Mouse (Mus musculus): Measurements from ENCODE around the gene Megf11. TPM values are rescaled to one million over a fixed set of nuclear protein-coding genes. Genes with fewer than 3 reads are reported as not detected.
"Not testable (repeated sequence)": the region's sequence is repeated elsewhere in the genome, so short reads cannot be mapped to it uniquely, and the experiment has no call there.

The Megf11 gene
- total and polyA plus RNA-seq, 3 experiments, result 0.33 to 0.38 TPM; not detected in 1

DNA sequence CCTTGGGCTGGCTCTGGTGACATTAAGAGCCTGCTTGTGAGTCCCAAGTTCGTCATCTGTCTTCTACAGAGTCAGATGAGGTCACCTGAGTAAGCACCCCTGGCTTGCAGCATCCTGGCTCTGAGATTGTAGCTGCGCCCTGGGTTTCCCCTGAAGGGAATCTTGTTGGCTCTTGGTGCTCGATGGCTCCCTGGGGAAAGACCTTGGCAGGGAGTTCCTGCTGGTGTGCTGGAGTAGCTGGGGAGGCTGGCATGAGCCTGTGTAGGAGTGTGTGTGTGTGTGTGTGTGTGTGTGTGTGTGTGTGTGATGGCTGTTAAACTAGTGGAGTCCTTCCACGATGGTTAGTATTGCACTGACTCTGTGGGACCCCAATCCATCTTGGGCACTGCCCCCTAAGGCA, 88.7 kb downstream of the Megf11 start:
- no peak overlapping the region for H3K4me3 ChIP-seq (ENCODE audit: low read depth, low read length)
- no peaks in the 10 kb centered on the region for H3K36me3 ChIP-seq (replicated peaks)
- ATAC-seq (ENCODE audit: extremely low read depth, insufficient number of reproducible peaks, low FRiP score, poor library complexity, severe bottlenecking) (no peak), DNase-seq (ENCODE audit: low spot score) (no peak)
- peaks cover 19% of the 10 kb centered on the region for H3K27me3 ChIP-seq (ENCODE audit: insufficient read depth, low read length)
- H3K4me1 ChIP-seq (ENCODE audit: insufficient read depth, low read depth, low read length), result peaks cover 52% of the 10 kb centered on the region
- no peak for TF ChIP-seq GATA1 (IDR thresholded peaks at IDR 0.05; ENCODE audit: borderline replicate concordance, low read length)
- TF ChIP-seq POLR2AphosphoS5 (IDR thresholded peaks at IDR 0.05; ENCODE audit: insufficient replicate concordance, low read depth, low read length), result no peak
- no peak for TF ChIP-seq CTCF (IDR thresholded peaks at IDR 0.05; ENCODE audit: low read depth, low read length)
- no peak for TF ChIP-seq GATA2 (IDR thresholded peaks at IDR 0.05; ENCODE audit: borderline replicate concordance, low read depth, low read length)
- TF ChIP-seq TAL1 (conservative IDR thresholded peaks at IDR 0.05; ENCODE audit: low read depth, low read length), result no peak
- H3K9me3 ChIP-seq (replicated peaks), result no peaks in the 10 kb centered on the region

DNA sequence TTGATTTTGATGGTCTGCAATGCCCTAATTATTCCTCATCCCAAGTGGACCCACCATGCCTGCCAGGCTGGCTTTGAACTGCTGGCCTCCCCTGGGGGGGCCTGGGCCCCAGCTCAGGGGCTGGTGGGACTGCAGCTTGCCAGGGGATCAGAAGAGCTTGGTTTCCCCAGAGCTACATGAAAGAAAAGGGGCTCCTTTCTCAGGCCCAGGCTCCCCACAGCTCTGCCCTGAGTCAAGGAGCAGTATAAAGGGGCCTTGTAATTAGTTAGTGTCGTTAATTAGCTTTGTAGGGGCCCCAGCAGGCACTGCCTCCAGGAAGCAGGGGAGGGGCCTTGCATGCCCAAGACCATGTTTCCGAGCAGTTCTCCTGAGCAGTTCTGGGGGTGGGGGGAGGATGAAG, 90.5 kb downstream of the Megf11 start:
- no peak overlapping the region for H3K4me3 ChIP-seq (ENCODE audit: low read depth, low read length)
- H3K27me3 ChIP-seq (ENCODE audit: insufficient read depth, low read length), result peaks cover 13% of the 10 kb centered on the region
- ATAC-seq (ENCODE audit: extremely low read depth, insufficient number of reproducible peaks, low FRiP score, poor library complexity, severe bottlenecking), result no peak
- peaks cover 68% of the 10 kb centered on the region for H3K4me1 ChIP-seq (ENCODE audit: insufficient read depth, low read depth, low read length)
- H3K36me3 ChIP-seq (replicated peaks), result no peaks in the 10 kb centered on the region
- no peaks in the 10 kb centered on the region for H3K9me3 ChIP-seq (replicated peaks)
- no peak for TF ChIP-seq GATA2 (IDR thresholded peaks at IDR 0.05; ENCODE audit: borderline replicate concordance, low read depth, low read length)
- DNase-seq (ENCODE audit: low spot score), result no peak

DNA sequence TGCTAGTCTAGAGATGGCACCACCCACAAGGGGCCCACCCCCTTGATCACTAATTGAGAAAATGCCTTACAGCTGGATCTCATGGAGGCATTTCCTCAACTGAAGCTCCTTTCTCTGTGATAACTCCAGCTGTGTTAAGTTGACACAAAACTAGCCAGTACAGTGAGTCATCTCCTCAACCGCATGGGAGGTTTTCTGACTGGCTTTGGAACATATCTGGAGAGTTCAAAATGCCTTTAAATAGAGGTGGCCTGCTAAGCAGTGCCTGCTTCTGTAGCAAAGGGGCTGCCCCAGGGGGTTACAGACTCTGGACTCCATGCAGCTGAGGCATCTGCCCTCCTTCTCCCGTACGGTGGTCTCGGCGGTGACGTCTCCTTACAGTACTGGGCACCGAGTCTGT, 92.0 kb downstream of the Megf11 start:
- Histone ChIP-seq H3K4me1 (ENCODE audit: insufficient read depth, low read depth, low read length) (peaks cover 62% of the 10 kb centered on the region), H3K27me3 (ENCODE audit: insufficient read depth, low read length) (peaks cover 13% of the 10 kb centered on the region)
- not testable (repeated sequence) for H3K4me3 ChIP-seq (ENCODE audit: low read depth, low read length); H3K36me3 ChIP-seq (replicated peaks); H3K9me3 ChIP-seq (replicated peaks); DNase-seq (ENCODE audit: low spot score); ATAC-seq (ENCODE audit: extremely low read depth, insufficient number of reproducible peaks, low FRiP score, poor library complexity, severe bottlenecking)

DNA sequence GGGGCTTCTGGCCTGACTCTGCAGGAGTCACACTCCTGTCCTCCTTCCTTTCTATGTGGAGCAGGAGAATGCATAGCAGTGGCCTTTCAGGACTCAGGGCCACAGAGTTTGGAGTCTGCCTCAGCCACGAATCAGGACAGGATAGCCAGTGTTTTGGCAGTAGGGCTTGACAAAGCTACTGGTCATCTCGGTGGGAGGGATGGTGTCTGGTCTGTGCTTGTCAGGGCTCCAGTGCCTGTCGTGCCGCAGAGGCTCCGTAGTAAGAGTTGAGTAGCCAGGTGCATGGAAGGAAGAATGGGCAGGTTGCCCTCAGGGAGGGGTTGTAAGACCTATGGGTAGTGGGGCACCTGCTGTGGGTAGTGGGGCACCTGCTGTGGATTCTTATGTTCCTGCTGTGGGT, 96.7 kb downstream of the Megf11 start:
- Histone ChIP-seq H3K9me3 (replicated peaks) (no peaks in the 10 kb centered on the region), H3K4me3 (ENCODE audit: low read depth, low read length) (no peak overlapping the region), H3K27me3 (ENCODE audit: insufficient read depth, low read length) (peaks cover 49% of the 10 kb centered on the region), H3K36me3 (replicated peaks) (no peaks in the 10 kb centered on the region), H3K4me1 (ENCODE audit: insufficient read depth, low read depth, low read length) (peaks cover 34% of the 10 kb centered on the region)
- no peak for ATAC-seq (ENCODE audit: extremely low read depth, insufficient number of reproducible peaks, low FRiP score, poor library complexity, severe bottlenecking)
- TF ChIP-seq GATA2 (IDR thresholded peaks at IDR 0.05; ENCODE audit: borderline replicate concordance, low read depth, low read length) (no peak), TAL1 (conservative IDR thresholded peaks at IDR 0.05; ENCODE audit: low read depth, low read length) (no peak), CTCF (IDR thresholded peaks at IDR 0.05; ENCODE audit: low read depth, low read length) (no peak), GATA1 (IDR thresholded peaks at IDR 0.05; ENCODE audit: borderline replicate concordance, low read length) (no peak), POLR2AphosphoS5 (IDR thresholded peaks at IDR 0.05; ENCODE audit: insufficient replicate concordance, low read depth, low read length) (no peak)
- no peak for DNase-seq (ENCODE audit: low spot score)

DNA sequence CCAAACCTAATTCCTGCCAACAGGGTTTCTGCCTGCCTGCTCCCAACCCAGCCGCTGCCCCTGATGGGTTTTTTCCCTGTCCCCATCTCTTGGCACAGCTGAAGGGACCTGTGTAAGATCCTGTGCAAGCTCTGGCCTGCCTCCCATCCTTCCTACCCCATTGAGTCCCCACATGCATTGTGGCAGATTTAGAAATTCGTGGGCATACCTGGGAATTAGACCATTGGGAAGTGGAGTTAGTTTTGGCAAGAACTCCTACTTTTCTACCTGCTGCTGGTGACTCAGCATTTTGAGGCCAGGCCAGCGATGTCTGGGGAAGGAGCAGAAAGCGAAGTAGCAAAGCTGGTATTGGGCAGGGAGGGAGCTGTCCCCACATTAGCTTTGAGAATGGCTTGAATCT, 102.0 kb downstream of the Megf11 start:
- Histone ChIP-seq H3K4me1 (ENCODE audit: insufficient read depth, low read depth, low read length) (peaks cover 15% of the 10 kb centered on the region), H3K9me3 (replicated peaks) (no peaks in the 10 kb centered on the region), H3K27me3 (ENCODE audit: insufficient read depth, low read length) (peaks cover 57% of the 10 kb centered on the region), H3K36me3 (replicated peaks) (no peaks in the 10 kb centered on the region), H3K4me3 (ENCODE audit: low read depth, low read length) (no peak overlapping the region)
- TF ChIP-seq TAL1 (conservative IDR thresholded peaks at IDR 0.05; ENCODE audit: low read depth, low read length) (no peak), GATA2 (IDR thresholded peaks at IDR 0.05; ENCODE audit: borderline replicate concordance, low read depth, low read length) (no peak), GATA1 (IDR thresholded peaks at IDR 0.05; ENCODE audit: borderline replicate concordance, low read length) (no peak)
- ATAC-seq (ENCODE audit: extremely low read depth, insufficient number of reproducible peaks, low FRiP score, poor library complexity, severe bottlenecking) (no peak), DNase-seq (ENCODE audit: low spot score) (no peak)

DNA sequence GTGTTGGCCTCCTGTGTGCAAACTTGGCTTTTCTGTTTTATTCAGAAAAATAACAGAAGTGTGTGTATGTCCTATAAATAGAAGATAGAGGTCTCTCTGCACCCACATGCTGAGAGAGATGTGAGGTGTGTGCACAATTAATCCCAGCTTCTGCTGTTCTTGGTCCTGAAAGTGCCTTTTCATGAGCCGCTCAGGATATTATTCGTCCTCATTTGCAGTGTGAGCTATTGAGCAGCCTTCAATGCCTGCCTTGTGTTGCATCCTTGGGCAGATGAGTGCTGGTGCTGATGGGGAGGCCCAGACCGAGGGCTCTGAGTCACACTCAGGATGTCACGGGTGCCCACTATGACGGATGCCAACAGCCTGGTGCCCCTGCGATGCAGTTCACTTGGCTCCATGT, 109.2 kb downstream of the Megf11 start:
- TF ChIP-seq POLR2AphosphoS5 (IDR thresholded peaks at IDR 0.05; ENCODE audit: insufficient replicate concordance, low read depth, low read length) (no peak), CTCF (IDR thresholded peaks at IDR 0.05; ENCODE audit: low read depth, low read length) (no peak), GATA2 (IDR thresholded peaks at IDR 0.05; ENCODE audit: borderline replicate concordance, low read depth, low read length) (no peak), GATA1 (IDR thresholded peaks at IDR 0.05; ENCODE audit: borderline replicate concordance, low read length) (no peak), TAL1 (conservative IDR thresholded peaks at IDR 0.05; ENCODE audit: low read depth, low read length) (no peak)
- H3K9me3 ChIP-seq (replicated peaks), result no peaks in the 10 kb centered on the region
- peaks cover 44% of the 10 kb centered on the region for H3K27me3 ChIP-seq (ENCODE audit: insufficient read depth, low read length)
- no peak for DNase-seq (ENCODE audit: low spot score)
- H3K36me3 ChIP-seq (replicated peaks), result no peaks in the 10 kb centered on the region
- H3K4me3 ChIP-seq (ENCODE audit: low read depth, low read length), result no peak overlapping the region
- no peak for ATAC-seq (ENCODE audit: extremely low read depth, insufficient number of reproducible peaks, low FRiP score, poor library complexity, severe bottlenecking)
- H3K4me1 ChIP-seq (ENCODE audit: insufficient read depth, low read depth, low read length), result peaks cover 7% of the 10 kb centered on the region; the same call in 1 of the 2 replicates

- DNase-seq (ENCODE audit: low spot score), result no peak
- TF ChIP-seq CTCF (IDR thresholded peaks at IDR 0.05; ENCODE audit: low read depth, low read length) (no peak), POLR2AphosphoS5 (IDR thresholded peaks at IDR 0.05; ENCODE audit: insufficient replicate concordance, low read depth, low read length) (no peak), GATA1 (IDR thresholded peaks at IDR 0.05; ENCODE audit: borderline replicate concordance, low read length) (no peak), GATA2 (IDR thresholded peaks at IDR 0.05; ENCODE audit: borderline replicate concordance, low read depth, low read length) (no peak), TAL1 (conservative IDR thresholded peaks at IDR 0.05; ENCODE audit: low read depth, low read length) (no peak)
- no peak for ATAC-seq (ENCODE audit: extremely low read depth, insufficient number of reproducible peaks, low FRiP score, poor library complexity, severe bottlenecking)
- H3K4me1 ChIP-seq (ENCODE audit: insufficient read depth, low read depth, low read length), result peaks cover 5% of the 10 kb centered on the region; the same call in 1 of the 2 replicates
- no peak overlapping the region for H3K4me3 ChIP-seq (ENCODE audit: low read depth, low read length)
- H3K27me3 ChIP-seq (ENCODE audit: insufficient read depth, low read length), result peaks cover 69% of the 10 kb centered on the region
- H3K9me3 ChIP-seq (replicated peaks), result no peaks in the 10 kb centered on the region
- no peaks in the 10 kb centered on the region for H3K36me3 ChIP-seq (replicated peaks)
Observed at GRCm38 (mm10) chr9:64498929-64499328, 113.5 kb downstream of the Megf11 start.

All from G1E (cell line).